Comparison of ENCODE assay signal across 21 mouse cellular contexts in genomic region chr2:133443024-133443423, GRCm38 (mm10).
"Had no signal": no experiment of that assay in that cellular context is flagged by ENCODE, and none has a peak within 500 bp of the region (broad histone marks: within the 10 kb centered on the region; RNA-seq: fewer than 3 reads in every experiment).

No protein-coding gene starts in this region.

- H3K27me3 ChIP-seq: heart, embryonic 13.5 days; heart, embryonic 15.5 days; hindbrain, embryonic 13.5 days; hindbrain, embryonic 15.5 days; kidney, embryonic 15.5 days; limb, embryonic 13.5 days; limb, embryonic 15.5 days; liver, embryonic 13.5 days had no signal

- DNase-seq: heart, postnatal 36 days; kidney, adult 11 months; kidney, adult 9 months; kidney, postnatal 14 days; kidney, postnatal 36 days; layer of hippocampus, adult 9-11 months; layer of hippocampus, postnatal 36 days; left cerebral cortex, postnatal 4 days; liver, embryonic 13.5 days had no signal

- H3K4me2 ChIP-seq: heart, embryonic 11.5 days; heart, embryonic 13.5 days; heart, embryonic 15.5 days; hindbrain, embryonic 13.5 days; hindbrain, embryonic 15.5 days; kidney, embryonic 15.5 days; limb, embryonic 13.5 days; limb, embryonic 15.5 days; liver, embryonic 13.5 days had no signal

- H3K36me3 ChIP-seq: heart, embryonic 13.5 days; heart, embryonic 15.5 days; hindbrain, embryonic 13.5 days; hindbrain, embryonic 15.5 days; kidney, embryonic 15.5 days; limb, embryonic 13.5 days; limb, embryonic 15.5 days; liver, embryonic 13.5 days had no signal

- H3K9ac ChIP-seq: heart, embryonic 13.5 days; heart, embryonic 15.5 days; hindbrain, embryonic 13.5 days; hindbrain, embryonic 15.5 days; kidney, embryonic 15.5 days; limb, embryonic 13.5 days; limb, embryonic 15.5 days; liver, embryonic 13.5 days had no signal

- H3K4me1 ChIP-seq: heart, embryonic 13.5 days; heart, embryonic 15.5 days; hindbrain, embryonic 13.5 days; hindbrain, embryonic 15.5 days; kidney, embryonic 15.5 days; limb, embryonic 15.5 days; liver, embryonic 13.5 days had no signal

- ATAC-seq: hindbrain, postnatal 0 days; intestine, embryonic 16.5 days had no signal

- H3K9me3 ChIP-seq: heart, embryonic 13.5 days; heart, embryonic 15.5 days; hindbrain, embryonic 13.5 days; hindbrain, embryonic 15.5 days; kidney, embryonic 15.5 days; limb, embryonic 13.5 days; limb, embryonic 15.5 days; liver, embryonic 13.5 days had no signal

- H3K4me3 ChIP-seq: heart, adult 2 months; heart, embryonic 13.5 days; heart, embryonic 15.5 days; hindbrain, embryonic 13.5 days; hindbrain, embryonic 15.5 days; kidney, embryonic 15.5 days; limb, embryonic 13.5 days; limb, embryonic 15.5 days; liver, embryonic 13.5 days had no signal

- H3K27ac ChIP-seq: heart, adult 2 months; heart, embryonic 13.5 days; heart, embryonic 15.5 days; hindbrain, embryonic 13.5 days; hindbrain, embryonic 15.5 days; hindbrain, postnatal 0 days; kidney, embryonic 15.5 days; kidney, postnatal 0 days; limb, embryonic 13.5 days; limb, embryonic 15.5 days; liver, embryonic 13.5 days had no signal
